Mouse (Mus musculus) hindbrain, embryonic 14.5 days (tissue): ENCODE measurements around the gene Mfng. TPM values are rescaled to one million over a fixed set of nuclear protein-coding genes. Genes with fewer than 3 reads are reported as not detected.

Experiments used
- ATAC-seq: fragments of 200-750 bp; cut with Nextera tagmentation; 2 replicates; pipeline ENCODE4 v1.8.0; 2017; ENCODE audit warnings: moderate number of reproducible peaks, mild to moderate bottlenecking, moderate TSS enrichment, moderate library complexity; ENCODE audit not compliant: low FRiP score
- DNase-seq: peaks from one replicate; pipeline ENCODE4 v3.0.0-alpha.2; 2015; ENCODE audit warnings: low spot score
- H3K27ac ChIP-seq: fragments of 300-500 bp; sonication (generic); 2 replicates; pipeline ENCODE4 v1.5.1; 2014; ENCODE audit warnings: mild to moderate bottlenecking, moderate library complexity
- H3K27me3 ChIP-seq: fragments of 300-500 bp; sonication (generic); 2 replicates; pipeline ENCODE4 v1.6.1; 2014; ENCODE audit warnings: mild to moderate bottlenecking, low read length, mixed read lengths; ENCODE audit not compliant: control insufficient read depth, insufficient read depth
- H3K36me3 ChIP-seq: fragments of 300-500 bp; sonication (generic); replicated peaks from 2 replicates; pipeline ENCODE4 v1.6.1; 2014; ENCODE audit not compliant: control insufficient read depth, insufficient read depth
- H3K4me1 ChIP-seq: fragments of 300-500 bp; sonication (generic); replicated peaks from 2 replicates; pipeline ENCODE4 v1.6.1; 2014; ENCODE audit warnings: antibody characterized with exemption, low read length, mixed read lengths; ENCODE audit not compliant: control insufficient read depth, insufficient read depth
- H3K4me2 ChIP-seq: fragments of 300-500 bp; sonication (generic); replicated peaks from 2 replicates; pipeline ENCODE4 v1.6.1; 2014; ENCODE audit warnings: mild to moderate bottlenecking, moderate library complexity
- H3K4me3 ChIP-seq: fragments of 300-500 bp; sonication (generic); replicated peaks from 2 replicates; pipeline ENCODE4 v1.5.1; 2014; ENCODE audit warnings: mild to moderate bottlenecking, low read length
- H3K9ac ChIP-seq: fragments of 300-500 bp; sonication (generic); 2 replicates; pipeline ENCODE4 v1.6.1; 2014
- H3K9me3 ChIP-seq: fragments of 300-500 bp; sonication (generic); 2 replicates; pipeline ENCODE4 v1.6.1; 2016; ENCODE audit warnings: low read length; ENCODE audit not compliant: control insufficient read depth
- WGBS: fragments of 180-500 bp; shearing (Covaris S2); extraction: QIAGEN DNeasy Blood & Tissue Kit; methylation state at CpG from one replicate; pipeline ENCODE4 v1.1.7; 2014; 5-methylcytosine and 5-hydroxymethylcytosine counted together
- polyA plus RNA-seq: library from polyadenylated mRNA; unstranded; fragments of >200 nt; fragmentation: Nextera tagmentation; extraction: Ambion mirVana; gene quantifications from 2 replicates; pipeline ENCODE4 v1.2.1, GENCODE M21; 2014

Gene Mfng
- polyA plus RNA-seq, 1 experiment from 2014 or later = 12.5 TPM

- Histone ChIP-seq H3K27me3 (peaks cover 1% of the 10 kb centered on the region; the same call in 1 of the 2 replicates), H3K27ac (no peak overlapping the region), H3K4me2 (no peak overlapping the region), H3K36me3 (no peaks in the 10 kb centered on the region), H3K4me1 (peaks cover 25% of the 10 kb centered on the region), H3K9ac (no peak overlapping the region), H3K4me3 (no peak overlapping the region), H3K9me3 (no peaks in the 10 kb centered on the region)
- no peak for ATAC-seq
- DNase-seq = no peak
- WGBS = 64% methylated on average over 3 of the region's 3 CpGs
These were observed 66.6 kb downstream of the Mfng start for GRCm38 (mm10) chr15:78706630-78707029.

Other genes starting within 250 kb of the Mfng start
- gene C1qtnf6, start 242.1 kb downstream of the Mfng start, polyA plus RNA-seq = 9.5 and 11.0 TPM in 2 replicates
- 0.34 and 0.64 TPM in 2 replicates for gene Sstr3, start 228.8 kb downstream of the Mfng start, polyA plus RNA-seq
- 6.3 and 8.1 TPM in 2 replicates for gene Rac2, start 200.7 kb downstream of the Mfng start, polyA plus RNA-seq
- 2.5 and 3.8 TPM in 2 replicates for gene Cyth4, start 176.4 kb downstream of the Mfng start, polyA plus RNA-seq
- gene Elfn2, start 54.7 kb downstream of the Mfng start, polyA plus RNA-seq = 6.0 and 8.5 TPM in 2 replicates
- gene Card10, start 29.6 kb upstream of the Mfng start, polyA plus RNA-seq = 2.5 and 2.6 TPM in 2 replicates
- gene Cdc42ep1, start 69.1 kb upstream of the Mfng start, polyA plus RNA-seq = 10.7 and 11.2 TPM in 2 replicates
- gene Lgals2, start 82.1 kb upstream of the Mfng start, polyA plus RNA-seq = not detected in 2 replicates
- gene Gga1, start 103.7 kb upstream of the Mfng start, polyA plus RNA-seq = 40.1 and 43.0 TPM in 2 replicates
- 0.16 TPM in 1 of 2 replicates, not detected in the other for gene Gm49510, start 126.2 kb upstream of the Mfng start, polyA plus RNA-seq
- gene Sh3bp1, start 126.3 kb upstream of the Mfng start, polyA plus RNA-seq = 3.7 and 5.5 TPM in 2 replicates
- gene Pdxp, start 140.4 kb upstream of the Mfng start, polyA plus RNA-seq = 105 and 121 TPM in 2 replicates
- 117 and 157 TPM in 2 replicates for gene Lgals1, start 153.2 kb upstream of the Mfng start, polyA plus RNA-seq
- 57.7 and 59.2 TPM in 2 replicates for gene Nol12, start 161.5 kb upstream of the Mfng start, polyA plus RNA-seq
- 37.4 and 41.1 TPM in 2 replicates for gene Triobp, start 174.2 kb upstream of the Mfng start, polyA plus RNA-seq